Mouse (Mus musculus) heart, postnatal 0 days (tissue): Measurements from ENCODE around the gene G3bp2. TPM values are rescaled to one million over a fixed set of nuclear protein-coding genes. Genes with fewer than 3 reads are reported as not detected.
A peak's percentile ranks its signal among the peaks of the same experiment; 100 is the strongest.

Experiments
- ATAC-seq: fragments of 200-750 bp; cut with Nextera tagmentation; 2 replicates; pipeline ENCODE4 v1.8.0; 2017; ENCODE audit warnings: low read depth, moderate number of reproducible peaks, moderate library complexity; ENCODE audit not compliant: insufficient read depth
- DNase-seq: peaks from one replicate; pipeline ENCODE4 v3.0.0-alpha.2; 2016; ENCODE audit warnings: low spot score
- H3K27ac ChIP-seq: fragments of 300-500 bp; sonication (generic); 2 replicates; pipeline ENCODE4 v1.5.1; 2014; ENCODE audit warnings: low read depth, mild to moderate bottlenecking
- H3K27me3 ChIP-seq: fragments of 300-500 bp; sonication (generic); 2 replicates; pipeline ENCODE4 v1.6.1; 2014; ENCODE audit warnings: low read length, mixed read lengths; ENCODE audit not compliant: control insufficient read depth, insufficient read depth
- H3K36me3 ChIP-seq: fragments of 300-500 bp; sonication (generic); replicated peaks from 2 replicates; pipeline ENCODE4 v1.6.1; 2014; ENCODE audit warnings: low read length, mixed read lengths; ENCODE audit not compliant: control insufficient read depth, insufficient read depth
- H3K4me1 ChIP-seq: fragments of 300-500 bp; sonication (generic); 2 replicates; pipeline ENCODE4 v1.6.1; 2014; ENCODE audit warnings: antibody characterized with exemption; ENCODE audit not compliant: control insufficient read depth, insufficient read depth
- H3K4me2 ChIP-seq: fragments of 300-500 bp; sonication (generic); 2 replicates; pipeline ENCODE4 v1.6.1; 2014; ENCODE audit warnings: low read depth, mild to moderate bottlenecking, low read length, moderate library complexity
- H3K4me3 ChIP-seq: fragments of 300-500 bp; sonication (generic); 2 replicates; pipeline ENCODE4 v1.5.1; 2014; ENCODE audit warnings: low read depth, low read length
- H3K9ac ChIP-seq: fragments of 300-500 bp; sonication (generic); replicated peaks from 2 replicates; pipeline ENCODE4 v1.6.1; 2014; ENCODE audit warnings: low read depth, low read length, mixed read lengths
- H3K9me3 ChIP-seq: fragments of 300-500 bp; sonication (generic); replicated peaks from 2 replicates; pipeline ENCODE4 v1.6.1; 2016; ENCODE audit warnings: low read length; ENCODE audit not compliant: control insufficient read depth
- CTCF ChIP-seq: IDR thresholded peaks from 2 replicates; pipeline ENCODE4 v1.5.1; 2016; ENCODE audit warnings: antibody characterized with exemption, control low read depth, low read depth
- EP300 ChIP-seq: IDR thresholded peaks from 2 replicates; pipeline ENCODE4 v1.6.1; 2016; ENCODE audit warnings: antibody characterized with exemption, low read depth
- WGBS: fragments of 180-500 bp; shearing (Covaris S2); extraction: QIAGEN DNeasy Blood & Tissue Kit; methylation state at CpG from one replicate; pipeline ENCODE4 v1.1.7; 2014; 5-methylcytosine and 5-hydroxymethylcytosine counted together
- polyA plus RNA-seq: library from polyadenylated mRNA; unstranded; fragments of >200 nt; fragmentation: Nextera tagmentation; extraction: Ambion mirVana; gene quantifications from 2 replicates; pipeline ENCODE4 v1.2.1, GENCODE M21; 2015
- total RNA-seq: library from RNA; depleted of rRNA; stranded (reverse); fragments of >200 nt; gene quantifications from 2 replicates; pipeline ENCODE4 v1.2.3, GENCODE M21; 2014; ENCODE audit warnings: low replicate concordance

The G3bp2 gene
- total and polyA plus RNA-seq, 2 experiments from 2014 or later: 32.1 to 119 TPM

DNA sequence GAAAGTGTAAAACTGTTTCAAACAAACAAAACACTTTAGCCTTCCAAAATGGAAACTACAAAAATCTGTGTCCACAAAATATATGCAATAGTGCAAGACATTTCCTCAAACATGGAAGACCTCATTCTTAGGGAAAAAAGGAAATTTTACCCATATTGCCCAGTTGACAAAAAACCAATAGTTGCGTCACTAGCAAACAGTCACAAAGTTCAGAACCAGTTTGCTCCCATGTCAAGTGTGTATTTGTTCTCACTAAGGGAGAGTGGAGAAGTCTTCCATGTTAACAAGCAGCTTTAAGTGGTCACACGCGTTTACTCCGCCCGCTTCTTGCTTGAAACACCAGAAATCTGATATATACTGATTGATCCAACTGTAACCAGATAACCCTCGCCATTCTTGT lies 30.7 kb downstream of the G3bp2 start:
- no peak for ATAC-seq
- Histone ChIP-seq H3K9ac (no peak overlapping the region), H3K9me3 (no peaks in the 10 kb centered on the region), H3K4me1 (no peaks in the 10 kb centered on the region), H3K4me2 (no peak overlapping the region), H3K27me3 (no peaks in the 10 kb centered on the region), H3K27ac (no peak overlapping the region), H3K36me3 (peaks cover 52% of the 10 kb centered on the region), H3K4me3 (no peak overlapping the region)
- TF ChIP-seq EP300: no peak
- no peak for TF ChIP-seq CTCF
- WGBS: 90% methylated on average over 6 of the region's 6 CpGs
- DNase-seq: no peak

DNA sequence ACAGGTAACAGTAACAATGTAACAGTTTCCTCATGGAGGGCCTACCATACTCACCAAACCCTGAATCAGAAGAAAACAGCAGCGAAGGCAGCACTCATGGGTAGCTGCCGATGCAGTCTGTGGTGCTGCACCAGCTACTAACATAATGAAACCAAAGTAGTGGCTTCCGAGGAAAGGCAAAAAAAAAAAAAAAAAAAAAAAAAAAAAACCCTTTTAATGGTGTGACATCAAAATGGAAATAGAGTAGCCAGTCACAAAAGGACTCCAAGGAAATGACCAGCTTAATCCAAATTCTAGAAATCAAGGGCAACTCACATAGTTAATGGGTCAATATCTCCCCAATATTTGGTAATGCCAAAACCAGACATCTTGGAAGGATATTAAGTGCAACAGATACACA lies 33.1 kb downstream of the G3bp2 start:
- no peaks in the 10 kb centered on the region for H3K9me3 ChIP-seq
- H3K27me3 ChIP-seq: no peaks in the 10 kb centered on the region
- DNase-seq (no peak), ATAC-seq (no peak)
- no peak overlapping the region for H3K9ac ChIP-seq
- H3K4me3 ChIP-seq: no peak overlapping the region
- H3K27ac ChIP-seq: no peak overlapping the region
- TF ChIP-seq EP300: no peak
- no peak for TF ChIP-seq CTCF
- H3K4me2 ChIP-seq: no peak overlapping the region
- peaks cover 28% of the 10 kb centered on the region for H3K36me3 ChIP-seq
- H3K4me1 ChIP-seq: no peaks in the 10 kb centered on the region
- 82% methylated on average over 3 of the region's 3 CpGs for WGBS

GRCm38 (mm10) chr5:92043783-92044182 lies 39.7 kb downstream of the G3bp2 start, which contains the start of gene Cdkl2:
Cdkl2 (minus strand) TSS chr5:92043883.
- H3K36me3 ChIP-seq: no peaks in the 10 kb centered on the region
- no peak for TF ChIP-seq CTCF
- no peak for TF ChIP-seq EP300
- 70% methylated on average over 4 of the region's 4 CpGs for WGBS
- H3K9me3 ChIP-seq: no peaks in the 10 kb centered on the region
- no peak for DNase-seq
- peak within 1 kb of the TSS; percentile 61 for H3K4me3 ChIP-seq
- 0 out of 2 replicates have a peak, but pooled peaks cover 4% of the 10 kb centered on the region for H3K27me3 ChIP-seq
- H3K4me2 ChIP-seq: peak within 1 kb of the TSS; percentile 77
- H3K4me1 ChIP-seq: no peaks in the 10 kb centered on the region
- no peak within 1 kb of the TSS for H3K27ac ChIP-seq
- peak within 1 kb of the TSS; percentile 37 for H3K9ac ChIP-seq
- no peak for ATAC-seq

- no peak overlapping the region for H3K27ac ChIP-seq
- peak overlapping the region; percentile 37 for H3K9ac ChIP-seq
- WGBS: under 1% methylated on average over 63 of the region's 68 CpGs
These were observed 40.9 kb downstream of the G3bp2 start for GRCm38 (mm10) chr5:92042377-92043348.

GRCm38 (mm10) chr5:92019960-92020359 lies 63.6 kb downstream of the G3bp2 start:
- Histone ChIP-seq H3K4me1 (no peaks in the 10 kb centered on the region), H3K36me3 (no peaks in the 10 kb centered on the region), H3K4me3 (no peak overlapping the region), H3K27ac (no peak overlapping the region), H3K9ac (no peak overlapping the region), H3K4me2 (no peak overlapping the region), H3K9me3 (no peaks in the 10 kb centered on the region), H3K27me3 (no peaks in the 10 kb centered on the region)
- ATAC-seq: no peak
- 41% methylated on average over 2 of the region's 2 CpGs for WGBS
- TF ChIP-seq CTCF (no peak), EP300 (no peak)
- no peak for DNase-seq

More at GRCm38 (mm10) chr5:92042377-92043348, 40.9 kb downstream of the G3bp2 start:
- Histone ChIP-seq H3K4me2 (peak overlapping the region; percentile 77), H3K9me3 (no peaks in the 10 kb centered on the region), H3K27me3 (0 out of 2 replicates have a peak, but pooled peaks cover 4% of the 10 kb centered on the region), H3K36me3 (no peaks in the 10 kb centered on the region), H3K4me1 (no peaks in the 10 kb centered on the region), H3K4me3 (peak overlapping the region; percentile 61)
- TF ChIP-seq CTCF: no peak
- no peak for TF ChIP-seq EP300
- ATAC-seq: peak; percentile 99
- DNase-seq: peak; percentile 67
